Mouse (Mus musculus) heart, postnatal 14 days (tissue): Measurements from ENCODE around the gene Ttc24. TPM values are rescaled to one million over a fixed set of nuclear protein-coding genes. Genes with fewer than 3 reads are reported as not detected.
A peak's percentile ranks its signal among the peaks of the same experiment; 100 is the strongest.

Source experiments
- DNase-seq, 2 experiments: peaks; one replicate each; pipeline ENCODE4 v3.0.0; 2021 to 2022
- intact Hi-C: fragments of 180-260 bp; cut with DNase I; formaldehyde crosslinking; loops from one replicate; pipeline ENCODE4 v1.15.1; 2025
- total RNA-seq, 2 experiments: library from RNA; stranded (reverse); gene quantifications; 2 replicates each; pipeline ENCODE4 v1.2.3; 2021

Ttc24 gene
- total RNA-seq, 2 experiments from 2014 or later = not detected

DNA sequence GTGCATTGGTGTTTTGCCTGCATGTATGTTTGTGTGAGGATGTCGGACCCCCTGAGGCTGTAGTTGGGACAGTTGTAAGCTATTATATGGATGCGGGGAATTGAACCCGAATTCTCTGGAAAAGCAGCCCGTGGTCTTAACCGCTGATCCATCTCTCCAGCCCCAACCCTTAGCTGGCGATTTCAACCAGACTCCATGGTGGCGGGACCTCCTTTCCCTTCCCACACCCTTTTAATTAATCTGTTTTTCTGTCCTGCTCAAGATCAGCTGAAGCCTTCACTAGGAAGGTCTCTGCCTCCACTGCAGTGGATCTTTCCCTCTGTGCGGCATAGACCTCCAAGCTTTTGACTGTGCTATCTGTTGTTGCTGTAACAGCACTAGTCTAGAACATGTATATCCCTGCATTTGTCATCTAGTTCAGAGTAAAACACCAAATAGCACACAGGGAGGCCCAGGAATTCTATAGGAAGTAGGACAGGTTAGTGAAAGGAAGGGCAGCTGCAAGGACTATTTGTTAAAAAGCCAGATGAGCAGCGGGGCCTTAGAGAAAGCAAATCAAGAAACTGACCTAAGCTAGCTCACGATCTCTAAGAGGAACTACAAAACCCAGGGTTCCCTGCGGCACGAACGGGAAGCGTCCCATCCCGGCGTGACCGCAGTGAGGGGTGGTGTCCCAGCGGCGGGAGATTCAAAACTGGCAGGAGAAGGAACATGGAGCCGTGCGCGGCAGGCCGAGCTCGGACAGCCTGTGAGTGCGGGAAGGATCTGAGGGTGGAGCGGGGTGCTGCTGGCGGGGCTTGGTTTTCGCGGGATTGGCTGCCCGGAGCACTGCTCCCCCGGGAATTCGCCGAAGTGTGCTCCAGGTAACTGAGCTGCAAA is 3.5 kb upstream of the Ttc24 start, which contains the start of gene Iqgap3:
Gene Iqgap3 (plus strand): TSS at position 627 of the 879 bp plus-strand sequence.
- intact Hi-C loops = no loop called here
- peak; percentile 90 to 94 for DNase-seq

DNA sequence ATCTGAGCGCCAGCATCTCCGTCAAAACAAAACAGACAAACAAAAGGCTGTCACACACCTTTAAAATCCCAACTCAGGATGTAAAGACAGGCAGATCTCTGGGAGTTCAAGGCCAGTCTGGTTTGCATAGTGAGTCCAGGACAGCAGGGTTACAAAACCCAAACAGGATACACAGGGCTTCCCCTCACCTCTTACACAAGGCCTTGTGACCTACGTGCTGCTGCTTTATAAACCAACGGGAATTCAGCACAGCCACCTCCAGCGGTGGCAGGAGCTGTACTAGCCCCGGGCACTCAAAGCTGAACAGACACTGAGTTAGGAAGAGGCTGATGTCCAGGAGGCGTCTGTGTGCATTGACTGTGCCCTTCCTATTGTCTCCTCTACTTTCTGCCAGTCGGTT is 663 bp downstream of the Ttc24 start:
- DNase-seq = no peak
- intact Hi-C loops = no loop called here

DNA sequence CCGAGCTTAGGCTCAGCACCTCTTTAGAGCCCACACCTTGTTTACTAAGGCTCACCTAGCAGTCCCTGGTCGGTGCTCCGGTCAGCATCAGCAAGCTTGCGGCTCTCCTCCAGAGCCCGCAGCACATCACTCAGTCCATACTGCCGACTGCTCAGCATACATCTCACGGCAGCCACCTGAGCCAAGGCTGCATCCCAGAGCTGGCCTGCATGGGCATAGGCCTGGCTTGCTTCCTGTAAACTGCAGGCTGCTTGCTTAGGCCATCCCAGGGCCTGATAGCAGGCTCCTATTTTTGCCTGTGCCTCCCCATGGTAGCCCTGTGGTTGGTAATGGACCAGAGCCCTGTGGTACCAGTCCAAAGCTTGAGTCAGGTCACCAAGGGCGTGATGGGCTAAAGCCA is 3.3 kb downstream of the Ttc24 start:
- intact Hi-C loops = loop anchor here (5.0 kb wide), 1 partner anchor 47 kb away; the partner anchor contains the start of gene Hapln2
- DNase-seq = no peak

DNA sequence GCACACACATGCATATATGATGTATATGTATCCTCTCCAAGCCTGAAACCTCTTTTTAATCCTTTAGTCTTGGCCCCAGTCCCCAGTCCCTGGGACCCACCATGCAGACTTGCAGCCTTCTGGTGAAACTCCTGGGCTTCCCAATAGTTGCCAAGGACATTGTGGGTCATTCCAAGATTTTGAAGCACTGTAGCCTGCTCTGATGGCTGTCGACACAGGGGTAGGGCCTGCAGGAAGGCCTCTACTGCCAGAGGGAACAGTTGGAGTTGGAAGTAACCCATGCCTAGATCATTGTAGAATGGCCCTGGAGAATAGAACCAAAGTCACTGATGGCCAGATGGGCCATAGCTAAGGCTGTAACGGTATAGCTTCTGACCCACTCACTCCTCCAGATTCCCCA is 3.8 kb downstream of the Ttc24 start:
- intact Hi-C loops = loop anchor here (5.0 kb wide), 1 partner anchor 47 kb away; the partner anchor contains the start of gene Hapln2
- DNase-seq = no peak

DNA sequence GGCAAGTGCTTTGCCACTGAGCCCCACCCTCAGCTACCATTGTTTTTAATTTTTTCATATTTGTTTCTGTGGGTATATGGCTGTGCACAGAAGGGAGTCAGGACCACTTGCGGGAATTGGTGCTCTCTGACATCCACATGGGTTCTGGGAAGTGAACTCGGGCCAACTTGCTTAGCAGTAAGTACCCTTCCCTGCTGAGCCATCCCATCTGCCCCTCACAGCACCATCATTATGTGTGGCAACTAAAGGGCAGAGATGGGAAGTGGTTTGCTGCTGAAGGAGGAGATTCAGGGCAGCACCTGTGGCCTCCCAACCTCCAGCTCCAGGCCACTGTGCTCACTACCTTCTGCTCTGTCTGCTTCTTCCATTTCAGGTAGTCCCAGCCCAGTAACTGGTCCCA is 4.5 kb downstream of the Ttc24 start:
- DNase-seq = no peak
- intact Hi-C loops = loop anchor here (5.0 kb wide), 1 partner anchor 46 kb away; the partner anchor contains the start of gene Hapln2

DNA sequence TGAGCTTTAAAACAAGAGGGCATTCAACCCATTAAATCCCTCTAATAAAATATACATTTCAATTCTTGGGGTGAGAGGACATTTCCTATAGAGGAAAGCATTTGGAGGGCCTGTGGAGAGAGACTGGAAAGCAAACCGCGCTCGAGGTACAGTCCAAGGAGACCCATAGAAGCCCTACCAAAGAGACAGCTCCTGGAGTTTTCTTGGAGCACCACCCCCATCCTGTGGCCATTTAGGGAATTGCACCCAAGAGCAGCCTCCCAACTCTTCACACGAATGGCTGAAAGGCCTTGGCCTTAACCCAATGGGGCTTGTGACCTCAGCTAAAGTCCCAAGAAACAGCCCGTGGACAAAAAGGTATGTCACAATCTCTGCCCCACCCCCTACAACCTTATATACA is 6.3 kb downstream of the Ttc24 start:
- intact Hi-C loops = loop anchor here (1.0 to 5.0 kb wide), 4 partner anchors 44 to 136 kb away; partner anchors contain the start of gene Hapln2

DNA sequence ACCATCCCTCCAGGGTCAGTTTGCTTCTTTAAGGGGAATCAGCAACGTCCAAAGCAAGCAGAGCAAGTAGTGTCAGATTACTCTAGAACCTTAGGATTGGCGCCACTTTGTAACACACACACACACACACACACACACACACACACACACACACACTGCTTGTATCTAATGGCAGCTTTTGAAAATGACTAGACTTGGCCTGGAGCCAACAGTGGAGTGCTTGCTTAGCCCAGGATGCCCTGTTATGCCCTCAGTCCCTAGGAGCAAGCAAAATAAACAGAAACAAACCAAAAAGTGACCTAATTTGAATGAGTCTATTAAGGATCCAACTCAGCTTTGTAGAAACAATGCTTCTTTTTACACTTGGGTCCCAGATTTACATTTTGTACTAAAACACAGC is 9.7 kb downstream of the Ttc24 start:
- DNase-seq = peak in 1 of 2 experiments; percentile 18
- intact Hi-C loops = no loop called here

More for the DNA sequence above, 6.3 kb downstream of the Ttc24 start:
- peak; percentile 86 to 93 for DNase-seq

DNA sequence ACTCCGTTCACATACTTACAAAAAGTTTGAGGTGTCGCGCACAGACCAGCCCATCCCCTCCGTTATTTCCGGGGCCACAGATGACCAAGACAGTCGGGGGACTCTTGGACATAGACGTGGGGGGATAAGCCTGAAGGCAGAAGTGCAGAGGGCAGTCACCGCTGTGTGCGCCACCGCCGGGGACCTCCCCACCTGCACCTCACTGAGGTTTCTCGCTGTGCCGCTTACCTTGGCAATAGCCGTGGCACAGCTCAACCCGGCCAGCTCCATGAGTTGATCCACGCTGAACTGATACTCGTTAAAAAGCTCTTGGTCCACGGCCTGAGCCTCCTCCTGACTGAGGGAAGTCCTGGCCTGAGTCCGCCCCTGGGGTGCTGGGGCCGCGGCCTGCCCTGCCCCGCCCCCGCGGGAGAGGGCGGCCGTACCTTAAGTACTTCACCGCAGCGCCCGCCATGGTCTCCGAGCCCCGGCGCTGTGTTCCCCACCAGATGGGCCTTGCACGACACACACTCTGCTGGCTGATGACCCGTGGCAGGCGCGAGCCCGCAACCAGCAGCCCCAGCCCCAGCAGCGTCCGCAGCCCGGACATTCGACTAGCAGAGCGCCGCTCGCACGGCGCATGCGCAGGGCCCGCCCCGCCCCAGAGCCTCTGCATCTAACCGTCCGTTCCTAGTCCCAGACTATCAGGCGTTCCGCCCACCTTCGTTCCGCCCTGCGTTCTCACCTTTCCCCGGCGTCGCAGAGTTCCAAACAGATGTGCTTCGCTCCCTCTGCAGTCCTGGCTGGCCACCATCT is 20.0 kb downstream of the Ttc24 start, which contains the start of gene Naxe:
Gene Naxe (minus strand): TSS at position 594 of the 795 bp plus-strand sequence.
- DNase-seq = peak; percentile 90 to 91
- intact Hi-C loops = no loop called here

DNA sequence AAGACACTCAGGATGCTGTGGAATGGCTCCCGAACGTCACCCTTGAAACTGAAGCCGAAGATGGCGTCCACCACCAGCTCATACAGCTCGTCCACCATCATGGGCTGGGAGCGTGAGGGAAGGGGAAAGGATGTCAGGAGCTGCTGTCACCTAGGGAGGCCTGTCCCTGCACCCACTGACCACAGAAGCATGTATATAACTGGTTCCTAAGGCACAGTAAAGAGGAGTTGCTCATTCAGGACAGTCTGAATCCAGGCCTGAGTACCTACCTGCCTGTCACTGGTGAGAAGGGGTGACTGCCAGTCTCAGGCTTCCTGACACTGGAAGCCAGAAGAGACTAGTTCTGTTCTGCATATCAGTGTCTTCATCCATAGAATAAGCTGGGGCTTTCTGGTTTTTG is 21.1 kb downstream of the Ttc24 start:
- intact Hi-C loops = no loop called here

DNA sequence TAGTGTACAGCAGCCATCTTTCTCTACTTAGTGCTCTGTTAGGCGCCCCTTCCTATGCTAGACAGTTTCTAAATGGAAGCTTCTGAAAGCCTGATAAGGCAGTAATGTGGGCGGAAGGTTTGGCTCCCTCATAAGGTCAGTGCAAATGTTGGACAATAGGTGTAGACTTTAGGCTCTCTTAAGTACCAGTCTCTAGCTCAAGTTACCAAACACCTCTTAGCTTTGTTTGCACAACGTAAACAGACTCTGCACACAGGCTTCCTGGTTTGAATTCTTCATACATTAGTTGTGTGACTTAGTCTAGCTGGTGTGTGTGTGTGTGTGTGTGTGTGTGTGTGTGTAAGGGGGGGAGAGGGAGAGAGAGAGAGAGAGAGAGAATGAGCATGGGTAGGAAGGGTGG is 28.6 kb downstream of the Ttc24 start:
- DNase-seq = no peak
- intact Hi-C loops = no loop called here

More for the DNA sequence above, 21.1 kb downstream of the Ttc24 start:
- no peak for DNase-seq

DNA sequence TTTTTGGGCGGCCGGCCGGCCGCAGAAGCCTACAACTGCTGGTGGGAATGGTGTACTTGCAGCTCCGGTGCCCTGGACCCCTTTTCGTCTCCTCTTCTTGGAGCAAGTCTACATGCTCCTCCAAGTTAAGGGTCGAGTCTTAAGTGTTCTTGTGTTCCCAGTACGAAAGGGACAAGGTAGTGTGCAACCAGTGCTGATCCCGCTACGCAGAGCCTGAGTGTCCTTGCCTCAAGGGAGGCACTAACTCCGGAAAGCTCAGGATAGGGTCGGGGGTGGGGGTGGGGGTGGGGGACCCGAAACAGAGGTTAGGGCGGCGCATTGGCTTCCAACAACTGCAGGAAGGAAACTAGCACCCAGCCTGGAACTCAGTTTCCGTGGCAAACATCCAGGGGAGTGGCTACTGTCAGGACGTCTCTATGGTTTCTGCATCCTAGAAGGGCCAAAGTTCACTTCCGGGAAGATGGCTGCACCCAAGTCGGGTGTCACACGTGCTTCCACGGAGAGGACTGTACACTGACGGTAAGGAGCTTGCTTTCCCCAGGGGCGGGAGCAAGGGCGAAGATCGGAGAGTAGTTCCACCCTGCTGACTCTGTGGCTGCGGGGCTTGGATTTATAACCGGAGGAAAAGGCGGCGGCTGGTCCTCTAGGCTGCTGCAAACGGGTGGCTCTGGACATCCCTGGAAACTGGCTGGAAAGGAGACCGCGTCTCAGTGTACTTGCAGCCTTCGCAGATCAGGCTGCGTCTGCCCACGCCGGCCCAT is 35.3 kb downstream of the Ttc24 start, which contains the start of gene Gpatch4:
Gene Gpatch4 (plus strand): TSS at position 448 of the 761 bp plus-strand sequence.
- peak; percentile 82 to 91 for DNase-seq
- intact Hi-C loops = no loop called here

DNA sequence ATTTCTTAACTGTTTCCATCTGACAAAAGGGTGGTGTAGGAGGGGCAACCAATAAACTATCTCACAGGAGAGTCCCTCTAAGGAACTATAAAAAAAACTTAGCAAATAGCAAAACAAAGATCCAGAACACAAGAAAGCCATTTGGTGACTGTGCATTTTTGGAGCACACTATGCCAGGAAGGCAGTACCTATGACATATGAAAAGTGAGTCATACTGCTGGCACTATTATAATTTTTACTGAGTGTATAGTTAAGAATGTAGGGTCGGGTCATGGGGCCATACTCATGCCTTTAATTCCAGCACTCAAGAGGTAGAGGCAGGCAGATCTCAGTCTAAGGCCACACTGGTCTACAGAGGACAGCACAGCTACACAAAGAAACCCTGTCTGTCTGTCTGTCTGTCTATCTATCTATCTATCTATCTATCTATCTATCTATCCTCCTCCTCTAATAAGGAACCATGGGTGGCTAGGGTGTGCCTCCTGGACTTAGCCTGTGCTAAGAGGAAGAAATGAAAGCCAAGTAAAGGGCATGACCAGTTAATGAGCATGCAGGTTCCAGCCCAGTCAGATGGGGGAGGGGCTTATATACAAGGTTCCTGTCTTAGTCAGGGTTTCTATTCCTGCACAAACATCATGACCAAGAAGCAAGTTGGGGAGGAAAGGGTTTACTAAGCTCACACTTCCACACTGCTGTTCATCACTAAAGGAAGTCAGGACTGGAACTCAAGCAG is 42.4 kb downstream of the Ttc24 start:
- DNase-seq = no peak
- intact Hi-C loops = no loop called here

DNA sequence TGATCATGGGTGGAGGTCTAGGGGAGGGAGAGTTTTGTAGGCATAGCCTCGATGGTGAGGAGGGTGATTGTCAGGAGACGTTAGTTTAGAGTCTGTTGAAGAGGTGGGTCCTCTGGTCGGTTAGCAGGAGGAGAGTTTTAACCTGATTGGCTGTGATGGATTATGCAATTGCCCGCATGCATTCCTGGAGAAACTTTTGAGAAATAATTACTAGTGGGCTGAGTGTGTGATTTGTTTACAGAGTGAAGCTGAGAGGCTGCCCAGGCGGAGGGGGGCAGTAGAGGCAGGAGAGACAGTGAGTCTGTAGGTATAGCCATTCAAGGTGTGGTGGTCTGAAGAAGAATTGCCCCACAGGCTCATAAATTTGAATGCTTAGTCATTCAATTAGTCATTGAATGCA is 44.6 kb downstream of the Ttc24 start:
- intact Hi-C loops = no loop called here
- DNase-seq = no peak

DNA sequence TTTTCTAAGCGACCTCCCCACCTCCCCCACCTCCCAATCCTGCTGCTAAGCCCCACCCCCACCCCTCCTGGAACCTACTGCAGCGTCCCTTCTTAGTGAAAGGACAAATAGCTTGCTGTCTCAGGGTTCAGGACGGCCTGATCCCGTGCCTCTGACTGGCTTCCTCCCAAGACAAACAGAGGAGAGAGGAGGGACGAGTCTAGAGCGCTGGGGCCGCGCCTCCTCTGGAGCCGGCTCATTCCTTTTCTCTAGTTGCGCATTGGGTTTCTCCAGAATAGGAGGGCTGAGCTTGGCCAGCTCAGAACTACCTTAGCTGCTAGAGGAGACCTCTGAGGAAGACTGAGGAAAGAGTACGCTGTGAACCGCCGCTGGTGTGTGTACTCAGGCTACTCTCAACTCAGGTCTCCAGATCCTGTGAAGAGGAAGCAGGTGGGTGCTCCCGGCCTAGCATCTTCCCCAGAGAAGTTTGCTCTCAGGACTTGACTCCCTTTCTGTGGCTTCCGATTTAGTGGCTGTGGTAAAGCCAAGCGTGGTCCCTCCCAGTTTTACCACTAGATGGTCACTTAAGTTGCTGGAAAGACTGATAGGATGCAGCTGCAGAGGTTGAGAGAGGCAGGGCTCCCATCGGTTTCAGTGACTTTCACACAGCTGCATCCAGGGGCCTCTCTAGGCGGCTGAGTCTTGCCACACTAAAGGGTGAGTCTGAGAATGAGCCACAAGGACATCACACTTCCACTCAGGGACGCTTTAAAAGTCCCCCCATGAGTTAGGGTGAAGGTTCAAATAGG is 47.3 kb downstream of the Ttc24 start:
- intact Hi-C loops = no loop called here
- peak; percentile 49 to 57 for DNase-seq

DNA sequence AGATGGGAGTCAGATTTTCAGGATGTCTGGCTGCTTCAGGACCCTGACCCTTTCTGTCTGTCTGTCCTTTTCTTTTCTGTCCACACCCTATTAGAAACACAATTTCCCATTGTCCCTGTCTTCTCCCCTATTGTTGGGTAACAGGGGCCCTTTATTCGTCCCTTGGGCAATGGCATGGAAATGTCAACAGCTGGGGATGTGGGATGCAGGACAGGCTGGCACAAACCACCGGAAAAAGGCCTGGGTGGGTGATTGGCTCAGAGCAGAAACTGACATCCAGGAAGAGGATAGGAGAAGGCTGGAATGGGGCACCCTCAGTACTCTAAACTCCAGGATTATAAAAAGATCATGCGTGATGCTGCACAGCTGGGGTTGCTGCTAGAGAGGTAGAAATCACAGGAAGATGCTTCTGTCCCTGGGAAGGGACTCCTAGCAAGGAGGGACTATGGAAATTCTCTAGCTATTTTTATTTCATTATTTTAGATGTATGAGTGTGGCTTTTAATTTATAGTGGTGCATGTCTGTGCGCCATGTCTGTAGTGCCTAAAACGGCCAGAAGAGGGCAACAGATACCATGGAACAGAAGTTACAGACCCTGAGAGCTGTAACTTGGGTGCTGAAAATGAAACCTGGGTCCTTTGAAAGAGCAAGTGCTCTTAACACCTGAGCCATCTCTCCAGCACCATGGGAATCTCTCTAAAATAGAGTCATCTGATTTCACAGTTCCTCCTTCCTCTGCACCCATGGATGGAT is 50.5 kb downstream of the Ttc24 start, which contains the start of gene Hapln2:
Gene Hapln2 (minus strand): TSS at position 150 of the 753 bp plus-strand sequence.
- intact Hi-C loops = loop anchor here (5.0 kb wide), 1 partner anchor 45 kb away; no protein-coding TSS in a partner anchor
- DNase-seq = no peak

DNA sequence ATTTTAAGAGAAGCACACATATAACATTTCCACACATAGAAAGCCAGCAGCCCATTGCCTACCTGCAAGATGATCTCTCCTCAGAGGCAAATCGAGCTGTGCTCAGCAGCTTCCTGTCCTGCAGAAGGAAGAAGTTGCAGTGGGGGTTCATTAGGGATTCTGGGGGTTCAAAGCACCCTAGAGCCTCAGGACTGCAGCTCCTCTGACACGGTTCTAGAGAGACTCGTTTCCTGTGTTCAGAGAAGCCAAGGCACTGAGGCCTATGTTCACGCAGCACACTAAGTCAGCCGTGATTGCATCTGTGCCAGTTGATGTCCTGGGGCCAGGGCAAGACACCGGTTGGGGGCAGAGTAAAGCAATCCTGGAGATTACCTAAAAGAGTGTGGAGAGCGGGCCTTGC is 51.3 kb downstream of the Ttc24 start:
- DNase-seq = no peak
- intact Hi-C loops = loop anchor here (5.0 kb wide), 1 partner anchor 45 kb away; no protein-coding TSS in a partner anchor

DNA sequence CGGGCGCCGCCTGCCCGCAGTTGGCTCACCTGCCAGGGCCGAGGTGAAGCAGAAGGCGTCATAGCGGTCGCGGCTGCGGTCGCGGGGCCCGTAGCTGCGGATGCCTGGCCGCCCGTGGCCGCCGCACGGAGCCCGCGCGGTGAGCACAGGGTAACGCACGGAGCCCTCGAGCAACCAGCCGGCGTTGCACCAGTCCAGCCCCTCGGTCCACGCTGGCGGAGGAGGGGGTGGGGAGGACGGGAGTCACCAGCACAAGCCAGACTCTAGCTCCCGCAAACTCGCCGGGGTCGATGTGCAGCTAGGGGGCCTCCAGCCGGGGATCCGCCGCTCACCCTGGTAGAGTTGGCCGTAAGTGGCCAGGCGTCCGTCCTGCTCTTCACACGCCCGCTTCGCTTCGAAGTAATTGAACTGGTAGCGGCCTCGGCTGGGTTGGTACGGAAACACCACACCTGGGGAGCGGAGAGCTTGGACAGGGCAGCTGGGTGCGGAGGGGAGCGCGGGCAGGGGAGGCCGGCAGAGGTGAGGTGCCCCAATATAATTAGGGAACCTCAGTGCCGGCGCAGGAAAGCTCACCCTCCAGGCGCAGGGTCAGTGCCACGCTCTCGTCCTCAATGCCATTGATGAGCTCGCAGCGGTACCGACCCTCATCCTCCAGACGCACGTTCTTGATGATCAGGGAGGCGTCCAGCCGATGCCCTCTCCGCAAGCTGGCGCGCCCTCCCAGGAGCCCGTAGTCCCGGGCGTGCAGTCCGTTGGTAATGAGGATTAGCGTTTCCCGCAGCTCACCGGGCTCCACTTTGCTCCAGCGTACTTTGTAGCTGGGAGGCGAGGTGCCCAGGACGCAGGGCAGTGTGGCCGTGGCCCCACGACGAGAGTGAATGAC is 54.7 kb downstream of the Ttc24 start:
- intact Hi-C loops = no loop called here
- no peak for DNase-seq
